Mouse (Mus musculus) MEL-GATA-1-ER (cell line): ENCODE measurements around the gene Gm9817.

Experiments used
- DNase-seq: peaks from one replicate; pipeline ENCODE4 v3.0.0-alpha.2; 2012; ENCODE audit warnings: low read depth; ENCODE audit errors: extremely low read depth

Gene Gm9817

GRCm38 (mm10) chr13:45088796-45089221 is 10.3 kb downstream of the Gm9817 start:
- no peak for DNase-seq

DNA sequence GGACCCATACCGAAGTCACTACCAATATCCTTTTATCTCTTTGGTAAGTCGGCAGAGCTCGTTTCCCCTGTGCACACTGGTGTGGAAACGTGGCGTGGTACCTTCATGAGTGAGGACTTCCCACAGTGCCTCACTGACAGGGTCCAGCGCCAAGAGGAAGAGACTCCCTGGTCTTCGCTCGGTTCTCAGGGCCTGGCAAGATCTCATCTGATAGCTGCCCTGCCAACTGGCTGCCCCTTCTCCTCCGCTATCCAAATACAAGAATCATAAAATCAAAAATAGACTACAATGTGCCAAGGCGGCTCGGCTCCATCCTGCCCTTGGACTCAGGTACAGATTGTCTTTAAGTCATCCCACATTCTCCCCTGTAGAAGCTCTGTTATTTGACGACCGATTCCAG is 11.4 kb downstream of the Gm9817 start:
- no peak for DNase-seq

- no peak for DNase-seq
Measured at GRCm38 (mm10) chr13:45092816-45093215, 14.3 kb downstream of the Gm9817 start.

DNA sequence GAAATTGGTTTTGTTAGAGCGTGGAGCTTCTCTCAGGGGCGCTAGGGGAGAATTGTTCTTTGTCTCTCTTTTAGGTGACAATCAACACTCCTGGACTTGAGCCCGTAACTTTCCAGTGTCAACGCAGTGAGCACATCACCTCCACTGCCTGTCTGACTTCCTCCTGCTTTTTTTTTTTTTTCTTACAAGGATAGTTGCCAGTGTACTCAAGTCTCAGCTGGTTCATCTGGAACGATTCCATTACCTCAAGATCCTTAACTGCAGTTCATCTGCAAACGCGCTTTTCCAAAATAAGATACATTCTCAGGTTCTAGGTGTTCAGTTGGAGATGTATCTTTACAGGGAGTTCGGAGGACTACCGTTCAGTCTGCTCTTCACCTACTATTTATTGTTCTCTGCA is 16.5 kb downstream of the Gm9817 start:
- DNase-seq: no peak

DNA sequence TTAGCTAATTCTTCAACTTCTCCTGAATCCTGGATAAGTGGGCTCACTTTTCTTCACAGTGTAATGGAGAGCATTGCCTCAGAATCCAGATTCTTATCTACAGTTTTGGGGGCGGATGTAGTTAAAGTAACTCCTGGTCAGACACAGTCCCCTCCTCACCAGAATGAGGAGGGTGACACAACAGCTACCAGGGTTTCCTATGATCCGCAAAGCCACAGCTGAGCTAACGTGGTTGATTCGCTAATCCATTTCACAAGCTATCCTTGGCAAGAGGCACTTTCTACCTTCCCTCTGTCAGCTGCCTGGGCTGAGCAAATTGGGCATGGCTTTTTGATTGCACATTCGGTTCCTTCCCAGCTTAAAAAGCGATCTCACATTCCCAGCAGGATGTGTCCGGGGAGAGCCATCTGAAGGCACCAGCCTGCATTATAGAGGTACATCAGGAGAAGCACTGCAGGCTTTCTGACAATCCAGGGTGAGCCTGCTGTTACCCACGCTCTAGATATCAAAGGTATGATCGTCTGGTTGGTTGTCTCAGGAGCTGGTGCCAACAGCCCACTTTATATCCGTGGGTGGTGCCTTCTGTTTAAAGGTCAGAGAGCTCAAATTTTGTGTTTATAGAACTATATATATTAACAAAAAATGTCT is 21.2 kb downstream of the Gm9817 start:
- DNase-seq: no peak

- DNase-seq: no peak
Measured at GRCm38 (mm10) chr13:45106480-45106879, 28.0 kb downstream of the Gm9817 start.

- peak; percentile 96 for DNase-seq
Measured at GRCm38 (mm10) chr13:45108851-45109390, 30.4 kb downstream of the Gm9817 start.

GRCm38 (mm10) chr13:45118375-45118774 is 39.9 kb downstream of the Gm9817 start:
- DNase-seq: no peak

GRCm38 (mm10) chr13:45118822-45119221 is 40.3 kb downstream of the Gm9817 start:
- no peak for DNase-seq
